Mouse (Mus musculus) embryonic facial prominence, embryonic 12.5 days (tissue): ENCODE measurements around the gene Pofut1. TPM values are rescaled to one million over a fixed set of nuclear protein-coding genes. Genes with fewer than 3 reads are reported as not detected.
A peak's percentile ranks its signal among the peaks of the same experiment; 100 is the strongest.

ENCODE experiments used
- ATAC-seq: fragments of 200-750 bp; cut with Nextera tagmentation; 2 replicates; pipeline ENCODE4 v1.8.0; 2017; ENCODE audit not compliant: insufficient number of reproducible peaks, insufficient read depth, low FRiP score, low TSS enrichment
- H3K27ac ChIP-seq: fragments of 300-500 bp; sonication (generic); 2 replicates; pipeline ENCODE4 v1.5.1; 2016; ENCODE audit warnings: mild to moderate bottlenecking
- H3K27me3 ChIP-seq: fragments of 300-500 bp; sonication (generic); 2 replicates; pipeline ENCODE4 v1.6.1; 2016; ENCODE audit warnings: mild to moderate bottlenecking, moderate library complexity
- H3K36me3 ChIP-seq: fragments of 300-500 bp; sonication (generic); 2 replicates; pipeline ENCODE4 v1.6.1; 2016; ENCODE audit warnings: mild to moderate bottlenecking
- H3K4me1 ChIP-seq: fragments of 300-500 bp; sonication (generic); 2 replicates; pipeline ENCODE4 v1.6.1; 2016
- H3K4me2 ChIP-seq: fragments of 300-500 bp; sonication (generic); replicated peaks from 2 replicates; pipeline ENCODE4 v1.6.1; 2016; ENCODE audit warnings: mild to moderate bottlenecking, moderate library complexity
- H3K4me3 ChIP-seq: fragments of 300-500 bp; sonication (generic); 2 replicates; pipeline ENCODE4 v1.5.1; 2016; ENCODE audit warnings: mild to moderate bottlenecking
- H3K9ac ChIP-seq: fragments of 300-500 bp; sonication (generic); 2 replicates; pipeline ENCODE4 v1.6.1; 2016; ENCODE audit warnings: mild to moderate bottlenecking, moderate library complexity
- H3K9me3 ChIP-seq: fragments of 300-500 bp; sonication (generic); 2 replicates; pipeline ENCODE4 v1.6.1; 2016; ENCODE audit warnings: mild to moderate bottlenecking, moderate library complexity
- WGBS: fragments of 180-500 bp; shearing (Covaris S2); methylation state at CpG from one replicate; pipeline ENCODE4 v1.1.7; 2016; 5-methylcytosine and 5-hydroxymethylcytosine counted together
- polyA plus RNA-seq: library from polyadenylated mRNA; unstranded; fragments of >200 nt; fragmentation: Nextera tagmentation; extraction: Ambion mirVana; gene quantifications from 2 replicates; pipeline ENCODE4 v1.2.1, GENCODE M21; 2016

The Pofut1 gene
- polyA plus RNA-seq, 1 experiment from 2014 or later = 7.6 TPM

DNA sequence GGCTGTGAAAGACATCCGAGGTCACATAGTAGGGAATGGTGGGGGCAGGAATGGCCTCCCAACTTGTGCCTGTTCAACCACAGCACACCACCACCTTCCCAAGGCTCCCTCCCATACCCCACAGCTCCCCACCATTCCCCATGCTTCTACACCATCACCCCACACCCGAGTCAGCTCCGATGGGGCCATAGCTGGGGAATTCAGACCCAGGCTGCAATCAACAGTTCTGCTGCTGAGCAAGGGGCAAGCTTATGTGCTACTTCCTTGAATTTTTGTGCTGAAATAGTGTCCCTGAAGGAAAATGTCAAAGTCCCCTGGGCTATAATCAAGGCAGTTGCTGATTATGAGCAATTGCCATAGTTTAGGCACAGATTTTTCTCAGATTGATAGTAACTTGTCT lies 22.8 kb upstream of the Pofut1 start:
- no peak for ATAC-seq
- 74% methylated on average over 3 of the region's 3 CpGs for WGBS

GRCm38 (mm10) chr2:153221620-153222019 lies 19.7 kb upstream of the Pofut1 start:
- H3K4me3 ChIP-seq = no peak overlapping the region
- H3K27me3 ChIP-seq = no peaks in the 10 kb centered on the region
- H3K36me3 ChIP-seq = no peaks in the 10 kb centered on the region
- H3K4me1 ChIP-seq = peaks cover 12% of the 10 kb centered on the region
- H3K4me2 ChIP-seq = no peak overlapping the region
- WGBS = 93% methylated on average over 4 of the region's 4 CpGs
- no peaks in the 10 kb centered on the region for H3K9me3 ChIP-seq
- no peak overlapping the region for H3K9ac ChIP-seq
- no peak overlapping the region for H3K27ac ChIP-seq
- no peak for ATAC-seq

More for the DNA sequence above, 22.8 kb upstream of the Pofut1 start:
- Histone ChIP-seq H3K36me3 (no peaks in the 10 kb centered on the region), H3K9ac (no peak overlapping the region), H3K27me3 (no peaks in the 10 kb centered on the region), H3K4me3 (no peak overlapping the region), H3K4me1 (peaks cover 4% of the 10 kb centered on the region; the same call in 1 of the 2 replicates), H3K4me2 (no peak overlapping the region), H3K27ac (no peak overlapping the region), H3K9me3 (no peaks in the 10 kb centered on the region)

GRCm38 (mm10) chr2:153222130-153222529 lies 19.2 kb upstream of the Pofut1 start:
- Histone ChIP-seq H3K4me2 (no peak overlapping the region), H3K36me3 (no peaks in the 10 kb centered on the region), H3K27ac (no peak overlapping the region), H3K9ac (no peak overlapping the region), H3K27me3 (no peaks in the 10 kb centered on the region), H3K9me3 (no peaks in the 10 kb centered on the region), H3K4me3 (no peak overlapping the region), H3K4me1 (peaks cover 13% of the 10 kb centered on the region)
- ATAC-seq = no peak

GRCm38 (mm10) chr2:153222566-153222965 lies 18.8 kb upstream of the Pofut1 start:
- H3K27ac ChIP-seq = no peak overlapping the region
- no peaks in the 10 kb centered on the region for H3K9me3 ChIP-seq
- H3K36me3 ChIP-seq = 0 out of 2 replicates have a peak, but pooled peaks cover 2% of the 10 kb centered on the region
- ATAC-seq = no peak
- H3K27me3 ChIP-seq = no peaks in the 10 kb centered on the region
- no peak overlapping the region for H3K4me2 ChIP-seq
- H3K4me1 ChIP-seq = peaks cover 13% of the 10 kb centered on the region
- WGBS = 93% methylated on average over 2 of the region's 2 CpGs
- H3K4me3 ChIP-seq = no peak overlapping the region
- no peak overlapping the region for H3K9ac ChIP-seq

GRCm38 (mm10) chr2:153224946-153225594 lies 16.3 kb upstream of the Pofut1 start, which contains the start of gene Tspyl3:
TSS of gene Tspyl3 (minus strand) at chr2:153225441.
- Histone ChIP-seq H3K9ac (peak within 1 kb of the TSS; percentile 82), H3K4me1 (peaks cover 13% of the 10 kb centered on the region), H3K27ac (peak within 1 kb of the TSS; percentile 84), H3K4me2 (peak within 1 kb of the TSS; percentile 80), H3K27me3 (no peaks in the 10 kb centered on the region), H3K9me3 (no peaks in the 10 kb centered on the region), H3K4me3 (peak within 1 kb of the TSS; percentile 61), H3K36me3 (peaks cover 23% of the 10 kb centered on the region)
- WGBS = 3% methylated on average over 31 of the region's 31 CpGs
- ATAC-seq = no peak

DNA sequence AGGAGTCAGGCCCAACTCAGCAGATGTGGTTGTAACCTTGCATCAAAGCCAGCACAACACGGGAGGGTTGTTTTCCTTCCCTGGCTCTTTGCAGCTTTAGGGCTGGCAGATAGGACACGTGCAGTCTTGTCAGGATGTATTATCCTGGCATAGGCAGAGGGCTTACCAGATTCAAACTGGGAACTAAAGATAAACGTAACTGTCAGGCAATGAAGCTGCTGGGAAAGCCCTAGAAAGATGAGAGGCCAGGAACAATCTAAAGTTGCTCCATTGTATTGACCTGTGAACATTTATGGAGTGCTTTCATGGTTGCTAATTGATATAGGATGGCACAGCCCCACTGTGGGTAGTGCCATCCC lies 15.8 kb upstream of the Pofut1 start:
- Histone ChIP-seq H3K9me3 (no peaks in the 10 kb centered on the region), H3K36me3 (peaks cover 28% of the 10 kb centered on the region), H3K27me3 (no peaks in the 10 kb centered on the region), H3K4me1 (peaks cover 13% of the 10 kb centered on the region), H3K9ac (peak overlapping the region; percentile 82; the same call in 1 of the 2 replicates), H3K4me2 (peak overlapping the region; percentile 80), H3K27ac (no peak overlapping the region), H3K4me3 (peak overlapping the region; percentile 61)
- no peak for ATAC-seq
- WGBS = 9% methylated on average over 3 of the region's 3 CpGs

DNA sequence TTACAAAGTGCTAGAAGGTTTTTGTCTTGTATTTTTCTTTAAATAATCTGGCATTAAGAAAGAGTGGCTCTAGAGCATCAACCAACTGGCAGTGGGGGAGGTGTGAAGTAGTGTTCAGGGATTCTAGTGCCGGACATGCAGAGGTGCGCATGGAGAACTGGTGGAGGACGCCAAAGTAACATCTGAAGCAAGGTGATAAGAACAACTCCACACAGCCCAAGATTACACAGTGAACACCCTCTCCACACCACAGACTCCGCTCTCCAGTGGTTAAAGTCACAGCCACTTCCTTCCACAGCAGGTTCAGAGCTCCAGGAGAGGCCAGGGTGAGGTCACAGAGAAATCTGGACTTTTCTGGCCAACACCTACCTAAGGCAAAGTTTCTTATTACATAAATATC lies 13.4 kb upstream of the Pofut1 start:
- Histone ChIP-seq H3K4me3 (no peak overlapping the region), H3K4me2 (no peak overlapping the region), H3K9ac (no peak overlapping the region), H3K4me1 (peaks cover 13% of the 10 kb centered on the region), H3K9me3 (no peaks in the 10 kb centered on the region), H3K27ac (no peak overlapping the region), H3K36me3 (peaks cover 48% of the 10 kb centered on the region), H3K27me3 (no peaks in the 10 kb centered on the region)
- 89% methylated on average over 4 of the region's 4 CpGs for WGBS
- no peak for ATAC-seq

DNA sequence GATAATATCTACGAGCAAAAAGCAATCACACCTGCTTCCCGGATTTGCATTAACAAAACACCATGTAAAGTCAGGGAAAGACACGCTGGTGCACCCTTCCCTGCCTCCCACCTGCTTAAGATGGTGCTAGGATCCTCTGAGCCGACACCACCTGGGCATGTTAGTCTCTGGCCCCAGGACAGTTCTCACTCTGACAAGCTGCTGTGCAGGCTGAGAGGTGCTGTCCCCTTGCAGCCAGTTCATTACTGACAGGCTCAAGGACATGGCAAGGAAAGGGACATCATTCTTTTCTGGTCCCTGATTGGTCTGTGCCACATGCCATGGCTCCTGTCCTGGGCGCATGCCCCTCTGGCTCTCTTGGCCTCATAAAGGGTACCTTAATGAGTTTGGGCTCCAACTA lies 12.8 kb upstream of the Pofut1 start:
- Histone ChIP-seq H3K9ac (no peak overlapping the region), H3K36me3 (peaks cover 50% of the 10 kb centered on the region), H3K27ac (no peak overlapping the region), H3K4me3 (no peak overlapping the region), H3K4me1 (peaks cover 13% of the 10 kb centered on the region), H3K9me3 (no peaks in the 10 kb centered on the region), H3K27me3 (no peaks in the 10 kb centered on the region), H3K4me2 (no peak overlapping the region)
- no peak for ATAC-seq
- 83% methylated on average over 5 of the region's 5 CpGs for WGBS

DNA sequence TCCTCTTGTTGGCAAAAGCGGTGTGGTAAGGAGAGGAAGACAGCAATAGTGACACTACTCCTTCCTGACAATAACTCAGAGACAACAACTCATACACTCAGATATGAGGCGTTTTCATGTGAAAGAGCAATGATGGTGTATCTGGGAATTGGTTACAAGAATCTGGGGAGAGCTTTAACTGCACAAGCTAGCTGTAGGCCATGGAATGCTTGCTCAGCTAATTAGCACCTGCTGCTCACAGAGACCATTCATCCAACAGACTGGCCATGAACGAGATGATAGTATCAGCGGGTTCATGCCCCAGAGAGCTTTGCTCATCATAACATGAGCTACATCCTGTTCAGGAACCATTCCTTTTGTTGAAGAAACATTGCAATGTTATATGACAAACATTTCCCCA lies 4.1 kb upstream of the Pofut1 start:
- ATAC-seq = no peak
- Histone ChIP-seq H3K4me1 (peaks cover 21% of the 10 kb centered on the region), H3K36me3 (peaks cover 35% of the 10 kb centered on the region), H3K9me3 (no peaks in the 10 kb centered on the region), H3K27ac (no peak overlapping the region), H3K4me3 (no peak overlapping the region), H3K9ac (no peak overlapping the region), H3K27me3 (no peaks in the 10 kb centered on the region), H3K4me2 (no peak overlapping the region)
- WGBS = 78% methylated on average over 4 of the region's 4 CpGs

DNA sequence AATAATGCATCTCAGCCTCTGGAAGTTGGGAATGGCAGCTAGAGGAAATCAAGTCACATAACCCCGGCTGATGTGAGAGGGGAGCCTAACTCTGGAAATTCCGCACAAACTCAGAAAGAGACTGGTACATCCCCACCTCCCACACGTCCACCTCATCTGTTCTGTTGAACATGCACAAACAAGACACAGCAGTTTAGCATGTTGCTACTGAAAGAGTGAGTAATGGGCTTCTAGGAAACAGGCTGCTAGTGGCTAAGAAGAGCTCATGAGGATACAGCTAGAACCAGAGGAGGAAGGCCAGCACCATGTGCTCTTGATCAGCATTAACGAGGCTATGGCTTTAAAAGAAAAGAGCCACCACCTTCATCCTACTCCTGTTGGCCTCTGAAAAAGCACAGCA lies 3.4 kb upstream of the Pofut1 start:
- no peak overlapping the region for H3K9ac ChIP-seq
- peaks cover 31% of the 10 kb centered on the region for H3K36me3 ChIP-seq
- no peak overlapping the region for H3K4me3 ChIP-seq
- no peaks in the 10 kb centered on the region for H3K27me3 ChIP-seq
- no peaks in the 10 kb centered on the region for H3K9me3 ChIP-seq
- H3K4me1 ChIP-seq = peaks cover 26% of the 10 kb centered on the region
- no peak overlapping the region for H3K4me2 ChIP-seq
- WGBS = 69% methylated on average over 4 of the region's 4 CpGs
- no peak for ATAC-seq
- H3K27ac ChIP-seq = no peak overlapping the region

GRCm38 (mm10) chr2:153238406-153238805 lies 2.9 kb upstream of the Pofut1 start:
- no peaks in the 10 kb centered on the region for H3K9me3 ChIP-seq
- no peak overlapping the region for H3K4me3 ChIP-seq
- no peak overlapping the region for H3K9ac ChIP-seq
- ATAC-seq = no peak
- no peak overlapping the region for H3K4me2 ChIP-seq
- no peak overlapping the region for H3K27ac ChIP-seq
- WGBS = 74% methylated on average over 2 of the region's 2 CpGs
- peaks cover 30% of the 10 kb centered on the region for H3K36me3 ChIP-seq
- no peaks in the 10 kb centered on the region for H3K27me3 ChIP-seq
- peaks cover 26% of the 10 kb centered on the region for H3K4me1 ChIP-seq

DNA sequence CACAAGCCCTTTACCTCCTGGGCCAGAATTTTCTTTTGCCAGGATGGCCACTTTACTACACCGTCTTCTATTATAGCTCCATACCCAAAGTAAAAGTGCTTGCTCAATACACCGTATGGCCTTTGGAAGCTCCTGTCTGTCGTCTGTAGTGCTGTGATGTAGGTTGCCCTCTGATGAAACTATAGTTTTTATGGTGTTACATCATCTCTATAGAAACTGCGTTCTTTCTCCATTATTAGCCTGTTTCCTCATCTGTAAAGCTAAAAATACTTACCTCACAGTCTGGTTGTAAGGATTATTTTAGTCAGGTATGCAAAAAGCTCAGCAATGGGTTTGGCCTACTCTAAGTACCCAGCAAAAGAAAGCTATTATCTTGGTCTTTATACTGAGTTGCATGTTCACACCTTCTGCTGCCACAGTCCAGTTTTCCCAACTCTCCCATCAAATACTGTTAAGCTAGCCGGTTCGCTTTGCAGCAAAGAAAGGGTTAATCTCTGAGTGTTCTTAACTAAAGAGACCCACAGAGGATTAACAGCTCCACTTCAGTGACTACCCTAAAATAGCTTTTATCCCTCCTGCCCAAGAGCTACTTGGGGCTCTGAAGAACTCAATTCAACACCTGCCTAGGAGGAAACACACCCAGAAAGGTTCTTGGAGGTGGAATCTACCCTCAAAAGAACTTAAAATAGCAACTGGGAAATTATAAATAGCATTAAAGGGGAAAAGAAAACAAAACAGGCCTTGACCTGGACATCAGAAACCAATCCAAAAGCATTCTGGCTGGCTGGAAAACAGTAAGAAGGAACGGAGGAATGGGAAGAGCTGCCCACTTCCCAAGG lies 2.1 kb upstream of the Pofut1 start:
- Histone ChIP-seq H3K4me3 (peak overlapping the region; percentile 92), H3K9me3 (no peaks in the 10 kb centered on the region), H3K36me3 (peaks cover 23% of the 10 kb centered on the region), H3K4me1 (peaks cover 26% of the 10 kb centered on the region), H3K27me3 (no peaks in the 10 kb centered on the region), H3K27ac (peak overlapping the region; percentile 93), H3K9ac (peak overlapping the region; percentile 98), H3K4me2 (peak overlapping the region; percentile 98)
- ATAC-seq = no peak
- WGBS = 67% methylated on average over 7 of the region's 7 CpGs
